Mouse (Mus musculus) adrenal gland, adult (tissue): ENCODE results near the gene Scarb2.

ENCODE experiments used
- DNase-seq, 2 experiments: peaks; one replicate each; pipeline ENCODE4 v3.0.0; 2022 to 2023; ENCODE audit warnings: low spot score in 1 of 2; ENCODE audit not compliant: inconsistent age in 2 of 2

Gene Scarb2

GRCm38 (mm10) chr5:92441494-92441893 lies 65.1 kb downstream of the Scarb2 start:
- peak; percentile 69 for DNase-seq

DNA sequence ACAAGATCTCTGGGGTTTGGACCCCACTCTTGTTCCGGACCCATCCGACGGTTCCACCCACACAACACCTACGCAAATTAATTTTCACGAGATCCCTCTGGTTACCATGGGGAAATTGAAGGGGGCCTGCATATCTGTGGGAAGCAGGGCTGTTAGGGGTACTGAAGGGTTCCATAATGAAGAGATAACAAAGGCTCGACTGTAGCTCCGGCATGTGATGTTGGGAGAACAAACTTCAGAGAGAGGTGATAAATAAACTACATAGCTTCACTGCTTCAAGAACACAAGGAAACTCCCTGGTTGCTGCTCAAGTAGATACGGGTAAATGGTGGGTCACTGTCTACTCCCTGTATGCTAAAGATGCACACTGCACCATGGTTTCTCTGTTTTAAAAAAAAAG lies 68.1 kb downstream of the Scarb2 start:
- no peak for DNase-seq

DNA sequence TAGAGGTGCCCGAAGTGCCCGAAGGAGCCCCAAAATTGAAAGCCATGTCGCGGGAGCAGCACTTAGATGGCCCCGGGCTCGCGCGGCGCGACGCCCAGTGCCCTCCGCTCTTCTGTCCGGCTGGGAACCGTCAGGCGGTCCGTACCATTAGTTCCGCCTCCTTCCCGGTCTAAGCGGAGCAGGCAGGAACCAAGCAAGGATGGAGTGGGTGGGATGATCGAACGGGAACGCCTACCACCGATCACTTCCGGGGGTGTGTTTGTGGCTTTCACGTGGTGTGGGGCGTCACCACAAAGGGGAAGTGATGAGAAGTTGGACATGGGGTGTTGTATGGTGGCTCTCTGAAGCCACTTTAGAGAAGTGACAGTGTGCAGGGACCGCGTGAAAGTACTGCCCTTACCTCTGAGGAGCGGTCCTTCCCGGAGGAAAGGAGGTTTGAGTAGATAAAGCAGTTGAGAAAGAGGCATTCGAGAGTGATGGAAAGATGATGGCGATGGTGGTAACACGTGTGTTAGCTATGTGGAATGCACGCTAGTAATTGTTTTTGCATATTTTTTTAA lies 71.5 kb downstream of the Scarb2 start, which contains the start of gene Nup54:
Gene Nup54, minus strand, starts transcription at position 195 of the 560 bp plus-strand sequence.
- DNase-seq = peak; percentile 97 to 99

- no peak for DNase-seq
Measured at GRCm38 (mm10) chr5:92434571-92434985, 72.1 kb downstream of the Scarb2 start.

DNA sequence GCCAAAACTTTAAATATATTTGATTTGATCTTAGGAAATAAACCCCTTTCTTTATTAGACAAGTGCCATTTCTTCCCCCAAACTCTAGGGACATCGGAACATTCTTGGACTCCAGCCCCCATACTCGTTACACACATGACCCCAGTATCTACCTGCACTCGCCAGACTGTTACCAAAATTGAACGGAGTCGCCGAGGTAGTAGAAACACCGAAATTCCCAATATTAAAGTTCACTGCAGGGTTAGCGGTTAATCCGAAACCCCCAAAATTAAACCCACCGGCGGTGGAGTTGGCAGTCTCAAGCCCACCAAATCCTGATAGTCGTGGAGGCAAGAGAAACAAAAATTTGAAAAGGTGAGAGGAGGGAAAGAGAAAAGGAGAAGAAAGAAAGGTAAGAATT lies 72.6 kb downstream of the Scarb2 start:
- DNase-seq = no peak

- no peak for DNase-seq
Measured at GRCm38 (mm10) chr5:92431611-92432010, 75.0 kb downstream of the Scarb2 start.

- peak in 1 of 2 experiments; percentile 60 for DNase-seq
Measured at GRCm38 (mm10) chr5:92430723-92431122, 75.9 kb downstream of the Scarb2 start.

GRCm38 (mm10) chr5:92424126-92424525 lies 82.5 kb downstream of the Scarb2 start:
- no peak for DNase-seq

DNA sequence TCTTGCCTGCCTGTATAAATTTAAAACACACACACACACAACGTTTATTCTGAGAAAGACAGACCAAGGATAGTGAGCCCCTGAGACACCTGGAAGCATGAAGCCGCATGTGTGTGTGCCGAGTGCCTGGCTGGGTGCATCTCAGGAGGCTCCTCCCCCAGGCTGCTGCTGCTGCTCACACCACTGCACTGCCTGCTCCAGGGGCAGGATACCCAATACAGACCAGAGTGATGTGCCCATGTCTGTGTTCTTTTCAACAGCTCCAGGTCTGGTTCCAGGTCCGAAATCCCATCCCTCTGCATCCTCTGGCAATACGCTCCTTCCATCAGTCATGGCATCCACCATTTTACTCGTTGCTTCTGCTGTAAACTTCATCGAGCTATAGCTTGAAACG lies 92.7 kb downstream of the Scarb2 start:
- no peak for DNase-seq

GRCm38 (mm10) chr5:92413271-92413981 lies 93.2 kb downstream of the Scarb2 start:
- no peak for DNase-seq

DNA sequence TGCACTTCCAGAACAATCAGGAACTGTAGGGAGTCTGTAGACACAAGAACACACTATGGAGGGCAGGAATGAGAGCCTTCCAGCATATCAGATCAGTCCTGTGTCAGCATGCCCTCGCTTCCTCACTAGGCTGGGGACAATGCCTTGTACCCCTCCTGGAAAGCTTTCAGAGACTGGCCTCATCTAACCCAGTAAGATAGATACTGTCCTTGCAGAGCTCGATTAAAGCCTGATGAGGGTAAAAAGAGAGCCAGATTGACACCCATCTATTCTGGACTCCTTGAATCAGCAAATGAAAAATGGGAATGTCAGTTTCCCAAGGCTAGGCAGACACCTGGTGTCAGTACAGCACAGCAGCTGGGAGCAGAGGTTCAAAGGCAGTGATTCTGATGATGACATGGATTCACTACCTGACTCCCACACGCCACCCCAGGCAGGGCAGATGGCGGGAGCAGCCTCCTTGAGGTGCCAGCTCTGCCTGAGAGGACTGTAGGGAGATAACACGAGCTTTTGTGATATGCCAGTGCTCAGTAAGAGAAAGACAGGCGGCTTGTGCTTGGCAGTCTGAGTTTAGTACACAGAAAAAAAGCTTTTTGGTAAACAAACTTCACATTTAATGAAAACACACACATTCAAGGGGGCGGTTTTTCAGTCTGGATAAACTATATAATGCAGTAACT lies 95.0 kb downstream of the Scarb2 start:
- DNase-seq = peak in 1 of 2 experiments; percentile 43

DNA sequence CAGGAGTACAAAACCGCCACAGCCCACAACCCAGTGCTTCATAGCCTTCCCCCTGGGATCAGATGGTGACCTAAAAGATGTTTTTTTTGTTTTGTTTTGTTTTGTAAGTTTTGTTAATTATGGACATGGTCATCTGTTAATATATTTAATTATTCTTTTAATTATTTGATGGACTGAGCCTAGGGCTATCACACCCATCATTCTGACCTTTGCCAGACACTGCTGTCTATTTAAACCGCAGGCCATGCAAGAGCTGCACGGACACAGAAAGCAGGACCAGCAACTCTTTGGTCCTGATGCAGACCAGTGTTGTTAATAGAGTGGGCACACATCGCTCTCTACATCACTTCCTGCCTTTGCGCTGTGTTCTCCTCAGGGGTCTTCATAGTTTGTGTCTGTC lies 96.1 kb downstream of the Scarb2 start:
- no peak for DNase-seq

GRCm38 (mm10) chr5:92409361-92410155 lies 97.1 kb downstream of the Scarb2 start:
- peak in 1 of 2 experiments; percentile 82 for DNase-seq

DNA sequence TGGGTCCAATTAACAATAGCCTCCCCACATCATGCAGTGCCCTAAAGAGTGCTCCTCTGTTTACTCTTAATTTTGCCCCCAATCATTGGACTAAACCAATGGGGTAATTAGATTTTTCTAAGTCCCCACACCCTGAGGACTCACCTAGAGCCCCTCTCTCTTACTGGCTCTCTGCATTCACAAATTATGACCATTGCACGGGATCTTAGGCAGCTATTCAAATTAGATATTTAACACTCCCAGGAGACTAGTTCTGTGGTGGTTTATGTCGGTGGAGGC lies 102.3 kb downstream of the Scarb2 start:
- no peak for DNase-seq

DNA sequence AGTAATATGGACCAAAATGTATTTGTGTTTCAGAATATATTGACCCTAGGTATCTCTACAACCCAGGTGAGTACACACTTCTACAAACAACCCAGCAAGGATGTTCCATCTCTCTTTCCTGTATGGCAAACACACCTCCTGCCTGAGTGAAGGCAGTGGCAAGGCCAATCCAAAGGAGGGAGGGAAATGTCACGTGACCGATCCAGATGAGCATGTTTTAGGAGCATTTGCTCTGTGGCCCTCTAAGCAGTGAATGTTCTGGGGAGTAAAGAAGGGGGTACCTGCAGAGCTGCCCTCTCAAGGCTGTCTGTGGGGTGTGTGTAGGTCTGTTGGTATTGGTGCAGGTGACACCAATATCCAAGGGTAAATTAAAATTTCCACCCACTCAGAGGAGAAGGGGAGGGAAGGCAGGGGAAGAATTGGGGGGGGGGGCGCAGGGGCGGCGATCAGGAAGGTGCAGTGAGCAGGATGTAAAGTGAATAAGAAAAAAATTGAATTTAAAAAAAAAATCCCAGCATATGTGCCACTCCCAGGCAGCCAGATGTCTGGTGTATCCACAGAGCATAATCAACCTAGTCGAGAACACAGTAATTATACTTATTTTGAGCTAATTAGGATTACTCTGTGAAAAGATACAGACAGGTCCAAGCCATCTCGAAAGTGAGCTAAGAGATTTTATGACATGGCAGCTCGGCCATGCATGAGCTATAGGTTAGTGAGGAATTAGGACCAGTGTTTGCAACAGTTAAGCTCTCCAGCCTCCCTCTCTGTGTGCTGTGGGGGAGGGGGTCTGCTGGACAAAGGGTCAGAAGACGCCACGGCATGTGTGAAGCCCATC lies 102.9 kb downstream of the Scarb2 start:
- DNase-seq = no peak

DNA sequence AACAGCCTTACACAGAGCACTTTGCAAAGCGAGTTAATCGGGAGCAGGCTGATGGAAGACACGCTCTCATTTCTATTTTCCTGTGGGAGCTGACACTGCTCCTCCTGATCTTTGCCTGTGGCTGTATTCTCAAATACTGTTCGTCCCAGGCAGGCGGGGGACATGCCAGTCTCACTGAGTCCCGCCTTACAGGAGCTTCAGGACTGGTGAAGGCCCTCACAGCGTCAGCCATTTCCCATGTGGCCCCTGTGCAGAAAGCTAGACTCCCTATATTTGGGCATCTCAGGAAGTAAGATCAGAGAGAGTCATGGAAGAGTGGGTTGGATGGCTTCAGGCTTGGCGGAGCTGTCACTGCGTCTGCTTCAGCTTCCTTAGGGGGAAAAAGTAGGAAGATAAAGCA lies 103.8 kb downstream of the Scarb2 start:
- DNase-seq = no peak

DNA sequence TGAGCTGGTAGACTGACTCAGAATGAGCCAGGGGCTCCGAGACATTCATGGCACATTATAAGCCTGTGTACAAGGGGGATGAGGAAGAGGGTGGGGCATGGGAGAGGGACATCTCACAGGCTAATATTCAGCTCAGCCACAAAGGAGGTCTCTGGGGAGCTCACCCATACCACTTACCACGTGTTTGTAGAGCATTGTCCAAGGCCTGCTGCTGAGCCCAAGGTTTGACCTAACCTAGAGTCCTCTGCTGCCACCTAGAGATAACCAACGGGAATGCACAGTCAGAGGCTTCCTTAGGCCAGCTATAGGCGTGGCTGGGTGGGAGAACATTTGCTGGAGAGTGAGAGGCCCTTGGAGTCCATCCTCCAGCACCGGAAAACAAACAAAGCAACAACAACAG lies 108.5 kb downstream of the Scarb2 start:
- DNase-seq = peak; percentile 68 to 92

GRCm38 (mm10) chr5:92396476-92396875 lies 110.2 kb downstream of the Scarb2 start:
- DNase-seq = no peak

DNA sequence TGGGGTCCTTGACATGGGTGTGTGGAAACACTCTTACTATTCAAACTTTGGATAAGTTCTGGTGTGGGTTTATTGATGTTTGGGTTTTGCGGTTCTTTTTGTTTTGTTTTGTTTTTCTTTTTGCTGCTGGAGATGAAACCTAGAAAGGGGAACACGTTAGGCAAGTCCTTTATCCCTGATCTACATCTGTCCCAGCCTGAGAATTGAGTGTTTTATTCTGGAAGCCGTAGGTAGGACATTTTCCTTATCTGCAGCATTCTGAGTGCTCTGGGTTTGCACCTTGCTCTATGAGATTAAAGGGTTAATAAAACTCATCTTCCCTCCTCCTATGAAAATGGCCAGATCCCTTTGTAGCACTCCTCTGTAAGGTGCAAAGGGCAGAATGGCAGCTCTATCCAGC lies 110.9 kb downstream of the Scarb2 start:
- DNase-seq = no peak

GRCm38 (mm10) chr5:92393863-92394262 lies 112.8 kb downstream of the Scarb2 start:
- peak in 1 of 2 experiments; percentile 22 for DNase-seq

GRCm38 (mm10) chr5:92392542-92392941 lies 114.1 kb downstream of the Scarb2 start:
- DNase-seq = peak in 1 of 2 experiments; percentile 44
